Mouse (Mus musculus) forebrain, embryonic 13.5 days (tissue): Measurements from ENCODE around the gene Cyp2d11. TPM values are rescaled to one million over a fixed set of nuclear protein-coding genes. Genes with fewer than 3 reads are reported as not detected.
"Not testable (repeated sequence)": the region's sequence is repeated elsewhere in the genome, so short reads cannot be mapped to it uniquely, and the experiment has no call there.

Experiments
- ATAC-seq: fragments of 200-750 bp; cut with Nextera tagmentation; 2 replicates; pipeline ENCODE4 v1.8.0; 2017
- H3K27ac ChIP-seq: fragments of 300-500 bp; sonication (generic); 2 replicates; pipeline ENCODE4 v1.5.1; 2015; ENCODE audit warnings: inconsistent platforms, mild to moderate bottlenecking, moderate library complexity
- H3K27me3 ChIP-seq: fragments of 300-500 bp; sonication (generic); 2 replicates; pipeline ENCODE4 v1.6.1; 2015; ENCODE audit warnings: mild to moderate bottlenecking, inconsistent platforms
- H3K36me3 ChIP-seq: fragments of 300-500 bp; sonication (generic); 2 replicates; pipeline ENCODE4 v1.6.1; 2015; ENCODE audit warnings: mild to moderate bottlenecking, inconsistent platforms; ENCODE audit not compliant: poor library complexity, severe bottlenecking
- H3K4me1 ChIP-seq: fragments of 300-500 bp; sonication (generic); 2 replicates; pipeline ENCODE4 v1.6.1; 2015; ENCODE audit warnings: inconsistent platforms
- H3K4me2 ChIP-seq: fragments of 300-500 bp; sonication (generic); 2 replicates; pipeline ENCODE4 v1.6.1; 2015; ENCODE audit warnings: inconsistent platforms, mild to moderate bottlenecking, moderate library complexity
- H3K4me3 ChIP-seq: fragments of 300-500 bp; sonication (generic); 2 replicates; pipeline ENCODE4 v1.5.1; 2015; ENCODE audit warnings: mild to moderate bottlenecking, inconsistent platforms
- H3K9ac ChIP-seq: fragments of 300-500 bp; sonication (generic); 2 replicates; pipeline ENCODE4 v1.6.1; 2015; ENCODE audit warnings: mild to moderate bottlenecking, inconsistent platforms
- H3K9me3 ChIP-seq: fragments of 300-500 bp; sonication (generic); replicated peaks from 2 replicates; pipeline ENCODE4 v1.6.1; 2016; ENCODE audit warnings: inconsistent platforms
- WGBS: fragments of 180-500 bp; shearing (Covaris S2); methylation state at CpG from one replicate; pipeline ENCODE4 v1.1.7; 2015; 5-methylcytosine and 5-hydroxymethylcytosine counted together
- polyA plus RNA-seq: library from polyadenylated mRNA; unstranded; fragments of >200 nt; fragmentation: Nextera tagmentation; extraction: Ambion mirVana; gene quantifications from 2 replicates; pipeline ENCODE4 v1.2.1, GENCODE M21; 2015

Cyp2d11 gene
- not detected in 2 replicates for polyA plus RNA-seq

DNA sequence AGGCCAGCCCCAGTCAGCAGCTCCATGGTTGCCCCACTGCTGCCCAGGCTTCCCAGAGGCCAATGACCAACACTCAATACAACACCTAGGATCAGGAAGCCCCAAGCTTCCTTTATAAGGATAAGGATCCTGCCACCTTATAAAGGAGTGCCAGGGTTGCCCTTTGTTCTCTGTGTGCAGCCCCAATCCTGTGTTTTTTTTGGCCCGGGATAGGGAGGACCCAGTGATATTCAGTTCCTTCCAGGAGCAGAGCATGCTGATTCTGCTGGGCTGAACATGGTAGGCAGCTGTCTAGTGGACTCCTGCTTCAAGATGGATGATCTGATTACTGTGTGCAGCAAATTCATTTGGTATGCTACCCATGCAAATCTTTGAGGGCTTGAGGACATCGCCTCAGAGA, at the start of gene Cyp2d11:
Gene Cyp2d11 (minus strand): TSS at position 101 of the 400 bp plus-strand sequence.
- H3K4me1 ChIP-seq, H3K27me3 ChIP-seq, H3K4me3 ChIP-seq, ATAC-seq, H3K4me2 ChIP-seq, H3K9ac ChIP-seq, H3K36me3 ChIP-seq, H3K9me3 ChIP-seq, H3K27ac ChIP-seq: not testable (repeated sequence)
- 86% methylated on average over 2 of the region's 2 CpGs for WGBS

DNA sequence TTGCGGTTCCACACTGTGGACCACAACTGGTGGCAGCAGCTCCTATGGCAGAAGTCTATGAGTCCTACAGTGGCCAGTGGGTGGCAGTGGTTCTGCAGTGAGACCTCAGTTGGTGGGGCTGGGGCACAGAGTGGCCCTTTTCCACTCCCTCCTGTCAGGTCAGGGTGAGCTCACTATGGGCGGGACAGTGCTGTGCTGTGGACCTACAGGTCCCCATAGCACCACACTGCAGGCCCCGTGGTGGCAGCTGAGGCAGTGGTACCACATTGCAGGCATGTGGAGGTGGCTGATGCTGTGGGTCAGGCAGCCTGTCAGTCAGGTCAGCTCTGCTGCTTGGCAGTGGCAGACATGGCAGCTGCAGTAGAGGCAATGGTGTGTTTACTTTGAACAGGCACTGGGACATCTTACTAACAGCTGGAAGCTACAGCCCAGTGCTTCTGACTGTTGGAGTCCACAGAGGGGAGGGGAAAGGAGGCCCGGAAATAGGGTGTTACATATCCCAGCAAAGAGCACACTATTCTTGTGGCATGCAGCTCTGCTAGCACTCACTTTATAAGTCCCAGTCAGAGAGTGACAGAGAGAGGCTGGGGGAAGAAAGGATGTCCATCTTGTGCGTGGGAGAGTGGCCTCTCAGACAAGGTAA, 44.3 kb upstream of the Cyp2d11 start:
- Histone ChIP-seq H3K27me3 (no peaks in the 10 kb centered on the region), H3K4me2 (no peak overlapping the region), H3K4me1 (no peaks in the 10 kb centered on the region), H3K27ac (no peak overlapping the region), H3K4me3 (no peak overlapping the region), H3K9me3 (peaks cover 7% of the 10 kb centered on the region; the same call in 1 of the 2 replicates), H3K36me3 (no peaks in the 10 kb centered on the region), H3K9ac (no peak overlapping the region)
- 77% methylated on average over 5 of the region's 5 CpGs for WGBS
- ATAC-seq: no peak

DNA sequence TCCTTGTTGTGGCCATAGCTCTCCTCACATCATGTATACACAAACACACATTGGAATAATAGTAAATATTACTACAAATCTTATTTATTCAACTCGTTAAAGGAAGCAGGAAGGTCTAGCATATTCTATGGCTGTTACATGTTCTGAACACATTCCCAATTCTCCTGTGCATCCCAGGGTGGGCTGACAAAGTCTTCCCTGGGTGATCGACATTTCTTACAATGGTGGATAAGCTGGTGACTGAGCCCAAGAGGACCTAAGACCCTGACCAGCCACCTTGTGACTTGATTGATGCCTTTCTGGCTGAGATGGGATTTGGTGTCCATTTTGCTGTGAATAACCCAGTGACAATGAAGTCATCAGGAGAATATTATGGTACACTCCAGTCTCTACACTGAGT, 41.8 kb upstream of the Cyp2d11 start:
- H3K9ac ChIP-seq: no peak overlapping the region
- no peaks in the 10 kb centered on the region for H3K27me3 ChIP-seq
- ATAC-seq: no peak
- 93% methylated on average over 2 of the region's 2 CpGs for WGBS
- H3K4me3 ChIP-seq: no peak overlapping the region
- no peak overlapping the region for H3K27ac ChIP-seq
- no peaks in the 10 kb centered on the region for H3K36me3 ChIP-seq
- peaks cover 13% of the 10 kb centered on the region for H3K9me3 ChIP-seq
- H3K4me1 ChIP-seq: no peaks in the 10 kb centered on the region
- no peak overlapping the region for H3K4me2 ChIP-seq

DNA sequence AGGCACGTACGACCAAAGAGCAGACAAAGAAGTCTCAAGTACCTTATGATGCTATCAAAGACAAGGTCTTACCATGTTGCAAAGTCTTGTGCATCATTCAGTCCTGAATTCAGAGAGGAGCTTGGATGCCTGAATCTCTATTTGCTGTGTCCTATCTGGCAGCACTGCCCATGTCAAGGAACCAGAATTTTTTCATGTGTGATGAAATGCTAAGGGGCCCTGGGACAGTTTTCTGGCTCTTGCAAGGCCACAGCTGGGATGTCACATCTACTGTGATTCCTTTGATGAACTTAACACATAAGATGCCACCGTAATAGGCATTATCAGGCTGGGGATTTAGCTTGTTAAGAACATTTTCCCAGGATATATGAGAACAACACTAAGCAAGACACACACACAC, 41.2 kb upstream of the Cyp2d11 start:
- 93% methylated on average over 3 of the region's 3 CpGs for WGBS
- Histone ChIP-seq H3K4me2 (no peak overlapping the region), H3K4me1 (no peaks in the 10 kb centered on the region), H3K36me3 (no peaks in the 10 kb centered on the region), H3K27me3 (no peaks in the 10 kb centered on the region), H3K9me3 (peaks cover 13% of the 10 kb centered on the region), H3K4me3 (no peak overlapping the region), H3K27ac (no peak overlapping the region), H3K9ac (no peak overlapping the region)
- ATAC-seq: no peak

DNA sequence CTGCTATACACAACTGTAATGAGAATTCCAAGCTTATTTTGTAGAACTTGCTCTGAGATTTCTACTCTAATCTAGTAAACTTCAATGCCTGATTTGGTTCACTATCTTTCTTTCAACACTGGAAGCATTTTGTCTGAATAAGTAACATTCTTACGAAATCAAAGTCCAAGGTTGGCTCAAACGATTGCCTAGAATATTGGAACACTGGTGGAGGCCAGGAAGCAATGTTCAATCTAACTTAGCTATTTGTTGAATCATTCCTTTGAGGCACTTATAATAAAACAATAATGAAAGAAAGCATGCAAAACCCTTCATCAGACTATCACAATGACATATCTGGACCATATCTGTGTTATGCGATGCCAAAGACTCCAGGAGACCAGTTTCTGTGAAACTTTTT, 40.7 kb upstream of the Cyp2d11 start:
- 93% methylated on average over 3 of the region's 3 CpGs for WGBS
- no peak overlapping the region for H3K27ac ChIP-seq
- no peak for ATAC-seq

DNA sequence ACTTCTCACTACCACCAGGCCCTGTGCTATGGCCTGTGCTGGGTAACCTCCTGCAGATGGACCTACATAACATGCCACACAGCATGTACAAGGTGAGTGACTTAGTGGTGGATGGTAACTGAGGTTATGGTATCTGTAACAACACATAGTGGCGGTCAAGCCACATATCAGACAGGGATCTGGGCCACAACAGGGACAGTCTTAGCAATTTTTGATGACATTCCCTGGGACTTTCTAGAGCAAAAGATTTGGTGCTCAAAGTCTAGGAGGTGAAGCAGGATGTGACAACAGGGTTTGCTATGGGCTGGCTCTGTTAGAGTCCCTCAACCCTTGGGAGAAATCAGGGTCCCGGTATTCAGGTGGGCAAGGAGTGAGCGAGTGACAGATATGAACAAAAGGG, 39.8 kb upstream of the Cyp2d11 start:
- Histone ChIP-seq H3K36me3 (no peaks in the 10 kb centered on the region), H3K27me3 (no peaks in the 10 kb centered on the region), H3K27ac (no peak overlapping the region), H3K4me2 (no peak overlapping the region), H3K4me3 (no peak overlapping the region), H3K9ac (no peak overlapping the region), H3K4me1 (no peaks in the 10 kb centered on the region), H3K9me3 (peaks cover 13% of the 10 kb centered on the region)
- WGBS: 94% methylated on average over 3 of the region's 3 CpGs
- no peak for ATAC-seq

More for the DNA sequence above, 40.7 kb upstream of the Cyp2d11 start:
- H3K4me2 ChIP-seq: no peak overlapping the region
- peaks cover 13% of the 10 kb centered on the region for H3K9me3 ChIP-seq
- H3K4me3 ChIP-seq: no peak overlapping the region
- no peaks in the 10 kb centered on the region for H3K36me3 ChIP-seq
- H3K9ac ChIP-seq: no peak overlapping the region
- H3K27me3 ChIP-seq: no peaks in the 10 kb centered on the region
- no peaks in the 10 kb centered on the region for H3K4me1 ChIP-seq

DNA sequence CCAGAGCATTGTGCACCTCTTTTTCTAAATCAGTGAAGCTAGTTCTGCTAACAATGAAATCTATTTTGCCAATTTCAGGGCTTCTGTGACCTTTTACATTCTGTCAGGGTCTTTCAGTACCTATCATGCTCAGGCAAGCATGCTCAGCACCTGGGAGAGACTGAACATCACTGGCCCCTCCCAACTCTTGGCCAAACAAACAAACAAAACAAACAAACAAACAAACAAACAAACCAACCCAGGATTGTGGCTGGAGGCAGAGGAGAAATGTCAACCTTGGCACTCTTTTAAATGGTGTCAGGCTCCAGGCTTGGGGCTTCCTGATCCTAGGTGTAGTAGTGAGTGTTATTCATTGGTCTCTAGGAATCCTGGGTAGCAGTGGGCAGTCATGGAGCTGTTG, 39.3 kb upstream of the Cyp2d11 start, which contains the start of gene Cyp2d9:
Gene Cyp2d9 (plus strand): TSS at position 301 of the 400 bp plus-strand sequence.
- Histone ChIP-seq H3K36me3 (no peaks in the 10 kb centered on the region), H3K4me2 (no peak within 1 kb of the TSS), H3K9ac (no peak within 1 kb of the TSS), H3K9me3 (peaks cover 13% of the 10 kb centered on the region), H3K27ac (no peak within 1 kb of the TSS), H3K4me3 (no peak within 1 kb of the TSS), H3K4me1 (no peaks in the 10 kb centered on the region), H3K27me3 (no peaks in the 10 kb centered on the region)
- ATAC-seq: no peak

DNA sequence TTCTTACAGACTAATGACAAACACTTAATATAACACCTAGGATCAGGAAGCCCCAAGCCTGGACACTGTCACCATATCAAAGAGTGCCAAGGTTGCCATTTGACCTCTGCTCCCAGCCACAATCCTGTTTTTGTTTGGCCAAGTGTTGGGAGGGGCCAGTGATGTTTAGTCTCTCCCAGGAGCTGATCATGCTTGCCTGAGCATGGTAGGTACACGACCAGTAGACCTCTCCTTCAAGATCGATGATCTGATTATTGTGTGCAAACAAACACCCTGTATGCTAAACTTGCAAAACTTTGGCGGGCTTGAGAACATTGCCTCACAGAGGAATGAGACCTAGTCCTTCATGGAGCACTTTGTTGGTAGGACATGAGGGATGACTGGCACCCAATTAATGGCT, 29.6 kb upstream of the Cyp2d11 start:
- no peak for ATAC-seq

DNA sequence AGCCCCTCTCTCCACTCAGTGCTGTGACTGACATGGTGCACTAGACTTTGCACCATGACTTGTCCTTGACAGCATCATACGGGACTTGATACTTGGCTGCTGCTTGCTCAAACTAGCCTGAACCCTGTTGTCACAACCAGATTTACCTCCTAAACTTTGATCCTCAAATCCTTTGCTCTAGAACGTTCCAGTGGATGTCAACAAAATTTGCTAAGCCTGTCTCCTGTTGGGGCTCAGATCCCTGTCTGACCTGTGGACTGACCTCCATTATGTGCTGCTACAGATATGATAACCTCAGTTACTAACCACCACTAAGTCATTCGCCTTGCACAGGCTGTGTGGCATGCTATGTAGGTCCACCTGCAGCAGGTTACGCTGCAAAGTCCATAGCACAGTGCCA, 29.1 kb upstream of the Cyp2d11 start:
- H3K27me3 ChIP-seq: no peaks in the 10 kb centered on the region
- WGBS: 80% methylated on average over 4 of the region's 4 CpGs
- H3K27ac ChIP-seq: no peak overlapping the region
- ATAC-seq: no peak
- no peak overlapping the region for H3K4me2 ChIP-seq
- no peaks in the 10 kb centered on the region for H3K4me1 ChIP-seq
- H3K9ac ChIP-seq: no peak overlapping the region
- H3K4me3 ChIP-seq: no peak overlapping the region
- H3K36me3 ChIP-seq: no peaks in the 10 kb centered on the region
- no peaks in the 10 kb centered on the region for H3K9me3 ChIP-seq

More for the DNA sequence above, 29.6 kb upstream of the Cyp2d11 start:
- Histone ChIP-seq H3K9ac (no peak overlapping the region), H3K27ac (no peak overlapping the region), H3K36me3 (no peaks in the 10 kb centered on the region), H3K27me3 (no peaks in the 10 kb centered on the region), H3K9me3 (no peaks in the 10 kb centered on the region), H3K4me1 (no peaks in the 10 kb centered on the region), H3K4me3 (no peak overlapping the region), H3K4me2 (no peak overlapping the region)
- 84% methylated on average over 3 of the region's 3 CpGs for WGBS

DNA sequence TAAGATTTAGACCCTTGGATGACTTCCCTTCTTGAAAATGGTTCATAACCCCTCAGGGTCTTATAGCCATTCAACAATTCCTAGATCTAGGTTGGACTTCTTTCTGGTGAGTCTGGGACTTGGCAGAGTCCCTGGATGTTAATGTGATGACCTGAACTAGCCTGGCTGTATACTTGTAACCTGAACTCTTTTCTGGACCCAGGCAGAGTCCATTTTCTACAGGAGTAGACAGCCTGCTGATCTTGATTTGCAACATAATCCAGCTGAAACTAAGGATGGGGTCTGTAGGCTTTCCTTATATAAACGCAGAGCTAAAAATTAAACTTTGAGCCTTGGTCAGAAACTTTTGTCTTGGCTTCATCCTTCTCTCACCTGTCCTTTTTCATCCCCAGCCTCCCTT, 24.8 kb upstream of the Cyp2d11 start:
- Histone ChIP-seq H3K27ac (no peak overlapping the region), H3K9me3 (no peaks in the 10 kb centered on the region), H3K4me2 (no peak overlapping the region), H3K36me3 (no peaks in the 10 kb centered on the region), H3K9ac (no peak overlapping the region), H3K27me3 (no peaks in the 10 kb centered on the region), H3K4me3 (no peak overlapping the region), H3K4me1 (0 out of 2 replicates have a peak, but pooled peaks cover 4% of the 10 kb centered on the region)
- ATAC-seq: no peak
- 78% methylated on average over 1 of the region's 1 CpGs for WGBS

DNA sequence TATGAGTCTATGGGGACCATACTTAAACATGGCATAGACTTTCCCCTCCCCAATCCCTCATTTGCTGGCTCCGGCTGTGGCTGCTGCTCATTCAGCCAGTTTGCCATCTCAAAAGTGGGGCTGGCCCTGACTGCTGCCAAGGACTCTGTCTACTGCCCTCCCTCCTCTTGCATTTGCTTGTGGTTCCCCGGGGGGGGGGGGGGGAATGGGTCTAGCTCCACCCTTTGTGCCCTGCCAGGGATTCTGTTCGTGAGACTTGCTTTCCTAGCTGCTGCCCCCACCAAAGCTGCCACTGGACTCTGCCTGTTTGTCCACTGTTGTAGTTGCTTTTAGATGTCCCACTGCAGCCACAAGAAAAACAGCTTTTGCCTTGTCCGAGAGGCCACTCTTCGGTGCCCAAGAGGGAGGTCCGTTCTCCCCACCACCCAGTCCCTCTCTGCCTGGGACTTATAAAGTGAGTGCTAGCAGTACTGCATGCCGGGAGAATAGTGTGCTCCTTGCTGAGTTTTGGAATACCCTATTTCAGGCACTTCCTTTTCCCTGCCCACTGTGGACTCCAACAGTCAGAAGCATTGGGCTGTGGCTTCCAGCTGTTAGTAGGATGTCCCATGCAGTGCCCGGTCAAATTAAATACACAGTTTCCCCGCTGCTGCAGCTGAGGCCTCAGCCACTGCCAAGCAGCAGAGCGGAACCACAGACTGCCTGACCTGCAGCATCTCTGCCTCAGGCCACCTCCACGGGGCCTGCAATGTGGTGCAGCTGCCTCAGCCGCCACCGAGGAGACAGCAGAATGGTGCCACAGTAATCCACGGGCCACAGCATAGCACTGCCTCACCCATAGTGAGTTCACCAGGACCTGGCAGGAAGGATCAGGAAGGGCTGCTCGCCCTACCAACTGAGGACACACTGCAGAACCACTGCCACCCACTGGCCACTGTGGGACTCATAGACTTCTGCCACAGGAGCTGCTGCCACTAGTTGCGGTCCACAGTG, 23.3 kb upstream of the Cyp2d11 start:
- H3K4me3 ChIP-seq: no peak overlapping the region
- peak; percentile 72 for ATAC-seq
- no peaks in the 10 kb centered on the region for H3K27me3 ChIP-seq
- no peak overlapping the region for H3K27ac ChIP-seq
- H3K4me1 ChIP-seq: 0 out of 2 replicates have a peak, but pooled peaks cover 4% of the 10 kb centered on the region
- H3K36me3 ChIP-seq: no peaks in the 10 kb centered on the region
- 0 out of 2 replicates have a peak overlapping the region, but pooled peaks have one; percentile 30 for H3K9ac ChIP-seq
- 28% methylated on average over 16 of the region's 16 CpGs for WGBS
- H3K4me2 ChIP-seq: peak overlapping the region; percentile 8
- H3K9me3 ChIP-seq: no peaks in the 10 kb centered on the region

DNA sequence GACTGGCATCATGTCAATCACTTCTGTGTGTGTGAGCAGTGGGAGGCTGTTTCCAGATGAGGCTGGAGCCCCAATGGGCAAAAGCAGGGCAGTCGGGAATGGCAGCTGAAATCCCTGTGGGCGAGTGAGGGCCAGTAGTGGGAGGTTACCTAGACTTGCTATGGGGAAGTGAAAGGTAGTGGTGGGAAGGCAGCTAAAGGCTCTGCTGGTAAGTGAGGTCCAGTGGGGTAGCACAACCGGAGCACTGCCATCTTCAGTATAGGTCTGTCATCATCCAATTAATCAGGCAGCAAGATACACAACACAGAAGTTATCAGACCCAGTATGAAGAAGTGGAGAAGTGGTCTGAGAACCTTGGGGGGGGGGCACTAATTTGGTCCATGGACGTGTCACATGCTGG, 13.7 kb upstream of the Cyp2d11 start:
- no peaks in the 10 kb centered on the region for H3K4me1 ChIP-seq

More for the DNA sequence above, 13.7 kb upstream of the Cyp2d11 start:
- no peak for ATAC-seq
- no peak overlapping the region for H3K9ac ChIP-seq
- WGBS: 80% methylated on average over 4 of the region's 4 CpGs
- H3K4me3 ChIP-seq: no peak overlapping the region
- no peak overlapping the region for H3K27ac ChIP-seq
- H3K36me3 ChIP-seq: no peaks in the 10 kb centered on the region
- H3K27me3 ChIP-seq: no peaks in the 10 kb centered on the region
- no peaks in the 10 kb centered on the region for H3K9me3 ChIP-seq
- H3K4me2 ChIP-seq: no peak overlapping the region
